Mouse (Mus musculus) T-helper 2 cell (primary cell): ENCODE measurements around the gene Sbds.
"Not testable (repeated sequence)": the region's sequence is repeated elsewhere in the genome, so short reads cannot be mapped to it uniquely, and the experiment has no call there.

Experiments
- in situ Hi-C: fragments of 300-600 bp; cut with MboI, MseI; formaldehyde crosslinking; loops from one replicate; pipeline ENCODE4 v1.15.1; 2025; ENCODE audit warnings: high pct_unique_total_duplicates

Sbds gene

GRCm38 (mm10) chr5:130257303-130257702, 2.0 kb upstream of the Sbds start:
- in situ Hi-C loops = no loop called here

GRCm38 (mm10) chr5:130256678-130257271, 1.4 kb upstream of the Sbds start:
- in situ Hi-C loops = no loop called here

DNA sequence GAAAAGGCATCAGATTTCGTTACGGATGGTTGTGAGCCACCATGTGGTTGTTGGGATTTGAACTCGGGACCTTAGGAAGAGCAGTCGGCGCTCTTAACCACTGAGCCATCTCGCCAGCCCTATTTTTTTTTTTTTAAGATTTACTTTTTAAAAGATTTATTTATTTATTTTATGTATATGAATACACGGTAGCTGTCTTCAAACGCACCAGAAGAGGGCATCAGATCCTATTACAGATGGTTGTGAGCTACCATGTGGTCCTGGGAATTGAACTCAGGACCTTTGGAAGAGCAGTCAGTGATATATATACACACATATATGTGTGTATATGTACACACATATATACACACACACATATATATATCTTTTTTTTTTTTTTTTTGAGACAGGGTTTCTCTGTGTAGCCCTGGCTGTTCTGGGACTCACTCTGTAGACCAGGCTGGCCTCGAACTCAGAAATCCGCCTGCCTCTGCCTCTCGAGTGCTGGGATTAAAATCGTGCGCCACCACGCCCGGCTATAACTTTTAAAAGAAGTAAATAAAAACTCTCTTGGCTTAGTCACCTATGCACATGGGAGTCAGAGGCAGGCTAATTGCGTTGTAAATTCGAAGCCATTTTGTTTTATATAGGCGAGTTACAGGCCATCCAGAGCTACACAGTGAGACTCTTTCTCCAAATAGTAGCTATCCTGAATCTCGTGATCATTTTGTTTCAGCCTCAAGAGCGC, 632 bp upstream of the Sbds start:
- in situ Hi-C loops = not testable (repeated sequence)

GRCm38 (mm10) chr5:130254164-130255016, 940 bp downstream of the Sbds start:
- in situ Hi-C loops = no loop called here

GRCm38 (mm10) chr5:130247823-130248222, 7.5 kb downstream of the Sbds start:
- in situ Hi-C loops = no loop called here

- in situ Hi-C loops = loop anchor here (5.0 kb wide), 1 partner anchor 449 kb away; no protein-coding TSS in a partner anchor
Measured at GRCm38 (mm10) chr5:130241426-130241825, 13.9 kb downstream of the Sbds start.

DNA sequence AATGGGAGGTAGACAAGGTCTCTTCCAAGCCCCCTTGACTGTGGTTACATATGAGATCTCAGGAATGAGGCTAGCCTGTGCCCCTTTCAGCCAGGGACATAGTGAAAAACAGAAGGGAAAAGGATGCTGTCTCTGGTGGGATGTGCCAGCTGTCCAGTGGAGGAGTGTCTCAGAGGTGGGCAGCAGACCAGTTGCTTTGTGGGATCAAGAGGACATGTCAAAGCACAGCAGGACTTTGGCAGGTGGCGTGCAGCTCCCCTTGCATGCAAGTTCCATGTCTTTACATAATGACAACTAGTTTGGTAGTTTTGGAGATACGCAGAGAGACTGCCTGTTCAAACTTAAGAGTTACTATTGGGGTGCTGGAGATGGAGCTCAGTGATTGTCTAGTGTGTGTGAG, 15.5 kb downstream of the Sbds start:
- in situ Hi-C loops = loop anchor here (5.0 kb wide), 1 partner anchor 448 kb away; no protein-coding TSS in a partner anchor

DNA sequence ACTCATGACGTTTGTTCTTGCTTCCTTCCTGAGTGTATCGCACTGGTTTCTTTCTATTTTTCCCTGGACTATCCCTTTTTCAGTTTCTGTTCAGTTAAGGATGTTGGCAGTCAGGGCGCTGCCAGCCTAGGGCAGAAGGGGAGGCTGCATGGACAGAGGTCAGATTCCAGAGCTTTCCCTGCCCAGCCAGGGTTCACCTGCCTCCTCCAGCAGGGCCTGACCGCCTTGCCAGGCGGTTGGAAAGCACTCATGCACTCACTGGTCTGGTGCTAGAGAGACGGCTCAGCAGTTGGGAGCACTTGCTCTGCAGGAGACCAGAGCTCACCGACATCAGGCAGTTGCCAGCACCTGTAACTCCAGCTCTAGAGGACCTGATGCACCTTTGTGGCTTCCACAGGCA, 16.1 kb downstream of the Sbds start:
- in situ Hi-C loops = no loop called here

- in situ Hi-C loops = no loop called here
Measured at GRCm38 (mm10) chr5:130236302-130236701, 19.0 kb downstream of the Sbds start.

- in situ Hi-C loops = no loop called here
Measured at GRCm38 (mm10) chr5:130228120-130228519, 27.2 kb downstream of the Sbds start.

- in situ Hi-C loops = no loop called here
Measured at GRCm38 (mm10) chr5:130226790-130227189, 28.5 kb downstream of the Sbds start.

DNA sequence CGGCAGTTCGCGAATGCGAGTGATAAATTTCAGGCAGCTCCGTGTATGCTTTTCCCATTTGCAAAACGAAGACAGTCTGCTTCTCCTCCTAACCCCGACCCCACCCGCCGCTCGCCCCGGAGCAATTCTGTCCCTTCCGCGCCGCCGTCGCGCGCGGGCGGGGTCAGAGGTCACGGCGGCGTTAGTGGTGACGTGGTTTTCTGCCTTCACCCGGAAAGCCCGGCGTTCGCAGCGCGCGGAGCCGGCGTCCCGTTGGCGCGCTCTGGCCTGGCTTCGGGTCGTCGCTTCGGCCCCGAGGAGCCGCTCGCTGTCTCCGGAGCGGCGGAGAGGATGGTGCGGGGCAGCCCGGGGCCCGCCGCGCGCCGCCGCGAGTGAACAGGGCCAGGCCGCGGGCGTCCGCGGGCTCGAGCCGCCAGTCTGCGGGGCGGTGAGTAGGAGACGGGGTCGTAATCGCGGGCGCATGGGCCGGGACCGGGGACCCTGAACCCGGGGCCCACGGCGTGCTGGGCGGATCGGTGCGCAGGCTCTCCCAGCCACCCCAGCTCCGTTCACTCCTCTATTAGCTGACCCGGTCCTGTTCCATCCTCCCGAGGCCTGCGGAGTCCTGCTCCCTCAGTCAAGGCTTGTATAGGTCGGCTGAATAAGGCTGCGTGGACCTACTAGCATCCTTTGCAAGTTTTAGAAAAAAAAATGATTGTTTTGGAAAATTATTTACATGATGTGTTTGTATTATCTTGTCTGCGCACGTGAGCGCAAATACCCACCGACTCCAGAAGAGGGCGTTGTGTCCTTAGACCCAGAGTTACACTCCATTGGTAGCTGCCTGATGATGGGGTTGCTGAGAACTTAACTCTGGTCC, 33.0 kb downstream of the Sbds start:
- in situ Hi-C loops = loop anchor here (25.0 kb wide), 1 partner anchor 485 kb away; the partner anchor contains the start of gene Nipsnap2

DNA sequence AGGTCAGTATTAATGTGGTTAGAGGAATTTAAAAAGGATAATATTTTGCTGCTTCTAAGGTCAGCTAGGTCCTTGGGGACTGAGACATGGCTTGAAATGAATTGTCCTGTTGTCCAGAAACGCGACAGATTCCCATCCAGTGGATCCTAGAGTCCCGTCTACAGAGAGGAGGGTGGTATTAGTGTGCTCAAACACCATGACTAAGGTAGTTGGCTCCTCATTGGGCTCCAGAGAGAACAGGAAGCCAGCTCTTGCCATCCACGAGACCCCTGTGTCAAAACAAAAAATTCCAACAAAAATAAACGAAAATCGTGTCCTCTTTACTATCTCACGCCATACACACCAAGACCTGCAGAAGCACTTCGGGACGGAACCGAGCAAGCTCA, 33.6 kb downstream of the Sbds start:
- in situ Hi-C loops = loop anchor here (25.0 kb wide), 1 partner anchor 484 kb away; the partner anchor contains the start of gene Nipsnap2

DNA sequence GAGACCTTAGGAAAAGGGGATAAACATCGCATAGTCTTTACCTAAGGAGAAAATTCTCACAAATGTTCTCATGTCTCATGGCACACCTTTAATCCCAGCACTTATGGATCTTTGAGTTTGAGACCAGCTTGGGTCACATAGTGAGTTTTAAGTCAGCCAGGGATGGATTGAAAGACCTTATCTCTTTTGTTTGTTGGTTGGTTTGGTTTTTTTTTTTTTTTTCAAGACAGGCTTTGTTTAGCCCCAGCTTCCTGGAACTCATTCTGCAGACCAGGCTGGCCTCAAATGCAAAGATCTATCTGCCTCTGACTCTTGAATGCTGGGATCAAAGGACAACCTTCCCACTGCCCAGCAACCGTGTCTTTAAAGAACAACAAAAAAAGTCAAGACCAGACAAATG, 34.0 kb downstream of the Sbds start:
- in situ Hi-C loops = loop anchor here (25.0 kb wide), 1 partner anchor 484 kb away; the partner anchor contains the start of gene Nipsnap2

GRCm38 (mm10) chr5:130218336-130218735, 37.0 kb downstream of the Sbds start:
- in situ Hi-C loops = loop anchor here (25.0 kb wide), 1 partner anchor 481 kb away; the partner anchor contains the start of gene Nipsnap2

DNA sequence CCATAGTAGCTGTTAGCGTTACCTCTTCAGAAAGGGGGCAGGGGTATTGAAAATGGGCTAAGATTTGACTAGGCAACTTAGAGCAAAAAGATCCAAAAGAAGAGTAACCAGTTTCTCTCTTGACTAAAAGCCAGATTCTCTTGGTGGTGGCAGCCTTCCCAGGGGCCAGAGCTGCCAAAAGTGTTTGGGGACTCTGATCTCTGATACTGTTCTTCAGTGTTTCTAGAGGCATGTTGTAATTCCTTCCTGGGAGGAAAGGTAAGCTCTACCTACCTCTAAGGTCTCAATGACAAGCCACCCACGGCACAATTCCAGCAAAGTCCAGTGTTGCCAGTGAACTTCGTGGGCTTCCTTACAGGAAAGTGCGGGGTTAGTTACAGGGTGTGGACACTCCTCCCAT, 37.9 kb downstream of the Sbds start:
- in situ Hi-C loops = loop anchor here (25.0 kb wide), 1 partner anchor 480 kb away; the partner anchor contains the start of gene Nipsnap2

GRCm38 (mm10) chr5:130216781-130217180, 38.5 kb downstream of the Sbds start, which contains the start of gene Tmem248:
Tmem248 (plus strand) TSS chr5:130217081.
- in situ Hi-C loops = loop anchor here (25.0 kb wide), 1 partner anchor 479 kb away; the partner anchor contains the start of gene Nipsnap2

DNA sequence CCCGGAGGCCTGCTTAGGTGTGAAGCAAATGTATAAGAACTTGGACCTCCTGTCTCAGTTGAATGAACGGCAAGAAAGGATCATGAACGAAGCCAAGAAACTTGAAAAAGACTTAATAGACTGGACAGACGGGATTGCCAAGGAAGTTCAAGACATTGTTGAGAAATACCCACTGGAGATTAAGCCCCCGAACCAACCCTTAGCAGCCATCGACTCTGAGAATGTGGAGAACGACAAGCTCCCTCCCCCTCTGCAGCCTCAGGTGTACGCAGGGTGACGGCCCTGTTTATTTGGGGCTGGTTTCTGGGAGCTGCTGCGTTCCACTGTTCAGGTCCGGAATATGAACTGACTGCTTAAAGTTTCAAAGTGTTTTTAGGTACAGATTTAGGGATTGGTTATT, 42.4 kb downstream of the Sbds start:
- in situ Hi-C loops = loop anchor here (25.0 kb wide), 1 partner anchor 476 kb away; the partner anchor contains the start of gene Nipsnap2

DNA sequence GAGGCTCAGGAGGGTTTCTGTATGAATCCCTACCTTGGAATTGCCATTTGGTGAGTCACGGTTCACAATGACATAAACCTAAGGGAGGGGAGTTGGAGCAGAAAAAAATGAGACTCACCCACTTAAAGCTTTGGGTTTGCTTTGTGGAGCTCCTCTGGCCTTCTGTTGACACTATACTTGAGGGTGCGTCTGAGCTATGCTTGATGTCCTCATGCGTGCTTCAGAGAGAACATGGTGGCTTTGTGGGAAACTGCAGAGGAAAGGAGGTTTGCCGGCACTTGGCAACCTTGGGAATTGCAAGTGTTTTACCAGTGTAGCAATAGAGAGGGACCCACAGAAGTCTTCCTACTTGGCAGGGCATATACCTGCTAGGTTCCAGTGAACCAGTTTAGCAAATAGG, 48.0 kb downstream of the Sbds start:
- in situ Hi-C loops = loop anchor here (25.0 kb wide), 1 partner anchor 470 kb away; the partner anchor contains the start of gene Nipsnap2

GRCm38 (mm10) chr5:130205441-130206023, 49.8 kb downstream of the Sbds start:
- in situ Hi-C loops = loop anchor here (25.0 kb wide), 1 partner anchor 468 kb away; the partner anchor contains the start of gene Nipsnap2
